Mouse (Mus musculus): ENCODE measurements at regions not wholly inside any gene's neighbourhood (a gene's known extent, or its start where the extent isn't known, plus 50 kb on each side); places are given as distances from the start of the nearest gene placed in this dataset.

DNA sequence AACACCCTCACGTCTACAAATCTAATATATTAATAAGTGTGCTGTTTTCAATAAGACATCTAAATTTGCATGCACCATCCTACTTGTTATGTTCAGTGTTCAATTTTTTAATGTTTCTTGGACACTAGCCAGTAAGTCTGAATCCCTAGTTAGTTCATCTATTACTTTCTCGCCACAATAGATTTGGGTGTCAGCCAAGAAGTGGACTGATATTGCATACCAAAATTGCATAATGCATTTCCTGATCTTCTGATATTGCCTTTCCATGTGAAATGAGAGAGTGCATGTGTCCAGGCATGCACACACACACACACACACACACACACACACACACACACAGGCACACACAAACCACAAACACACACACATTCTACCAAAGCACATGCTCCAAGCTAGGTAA, 874.9 kb downstream of the 5730522E02Rik start:
- no peak for DNase-seq

DNA sequence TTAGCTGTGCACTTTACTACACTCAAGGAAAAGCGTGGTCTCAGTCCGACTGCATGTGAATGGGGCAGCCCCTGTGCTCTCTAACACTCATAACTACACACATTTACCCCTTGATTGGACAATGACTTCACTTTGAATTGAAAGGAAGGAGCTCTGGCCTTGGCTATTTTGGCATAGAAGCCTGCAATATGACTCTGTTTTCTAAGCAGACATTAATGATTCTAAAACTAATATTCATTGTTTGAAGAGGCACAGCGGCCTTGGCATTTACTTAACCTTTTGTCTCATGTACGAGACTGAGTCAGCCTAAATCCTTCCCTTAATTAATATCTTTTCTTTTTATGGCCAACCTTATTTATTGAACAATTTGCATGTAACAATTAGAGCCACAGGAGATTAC, 879.9 kb downstream of the 5730522E02Rik start:
- no peak for DNase-seq

DNA sequence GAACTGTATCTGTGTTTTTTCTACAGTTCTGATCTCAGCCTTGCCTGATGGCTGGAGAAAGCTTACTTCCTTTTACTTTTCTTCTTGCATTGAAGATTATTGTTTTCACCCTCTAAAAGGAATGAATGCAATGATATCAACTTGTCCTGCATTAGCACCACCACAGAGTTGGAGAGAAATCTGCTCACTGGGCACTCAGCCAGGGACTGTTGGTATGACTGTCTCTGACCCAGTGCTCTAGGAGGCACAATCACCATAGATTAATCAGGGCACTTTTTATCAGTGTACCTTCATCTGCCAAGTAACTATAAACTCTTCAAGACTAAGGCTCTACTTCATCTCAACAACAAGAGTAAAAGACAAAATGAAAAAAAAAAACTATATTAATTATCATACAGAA, 888.1 kb downstream of the 5730522E02Rik start:
- DNase-seq, result no peak

DNA sequence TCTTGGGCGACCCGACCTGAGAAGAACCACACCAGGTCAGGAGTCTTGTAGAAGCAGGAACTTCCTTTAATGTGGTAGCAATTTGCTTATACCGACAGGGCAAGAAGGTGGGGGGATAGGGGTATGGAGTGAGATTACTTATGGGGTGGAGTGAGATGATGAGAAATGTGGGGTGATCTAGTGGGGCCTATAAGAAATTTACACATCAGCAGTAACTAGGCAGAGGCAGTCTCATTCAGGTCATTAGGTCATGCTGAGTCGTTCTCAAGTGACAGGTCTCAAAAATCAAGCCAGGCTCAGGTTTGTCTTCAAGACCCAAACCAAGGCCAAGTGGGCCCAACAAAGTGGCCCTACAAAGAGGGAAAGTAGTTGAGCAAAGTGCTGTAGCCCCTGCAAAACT, 889.1 kb downstream of the 5730522E02Rik start:
- no peak for DNase-seq

DNA sequence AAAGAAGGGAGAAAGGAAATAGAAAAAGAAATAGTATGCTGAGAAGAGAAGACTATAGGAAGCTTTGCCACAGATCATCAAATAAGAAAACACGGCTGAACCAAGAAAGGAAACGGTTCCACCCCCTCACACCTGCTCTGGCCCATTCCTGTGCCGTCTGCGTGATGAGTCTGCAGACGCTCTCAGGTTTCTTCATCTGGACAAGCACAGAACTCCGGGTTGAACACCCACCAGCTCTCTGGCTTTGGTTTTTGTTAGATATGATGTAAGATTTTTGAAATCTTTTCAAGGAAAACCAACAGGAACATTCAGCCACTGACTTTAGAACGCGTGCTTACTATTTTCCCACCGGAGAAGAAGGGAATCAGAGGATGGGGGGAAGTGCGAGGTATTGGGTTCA, 895.9 kb downstream of the 5730522E02Rik start:
- no peak for DNase-seq

DNA sequence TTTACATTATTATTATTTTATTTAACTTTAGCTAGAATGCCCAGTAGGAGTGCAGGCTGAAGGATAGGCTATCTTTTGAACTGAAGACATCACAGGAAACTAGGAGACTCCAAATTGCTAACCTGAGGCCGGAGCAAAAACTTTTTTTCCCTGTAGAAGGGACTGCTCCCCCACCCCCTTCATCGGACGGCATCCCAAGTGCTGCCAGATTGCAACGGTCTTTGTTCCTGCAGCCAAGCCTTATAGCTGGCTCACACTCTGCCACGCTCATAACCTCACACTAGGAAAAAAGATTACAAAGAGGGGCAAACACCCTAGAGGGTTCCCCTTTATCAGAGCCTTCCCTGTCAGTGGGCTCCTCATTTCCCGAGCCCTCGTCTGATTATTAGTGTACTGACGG, 896.7 kb downstream of the 5730522E02Rik start:
- no peak for DNase-seq

DNA sequence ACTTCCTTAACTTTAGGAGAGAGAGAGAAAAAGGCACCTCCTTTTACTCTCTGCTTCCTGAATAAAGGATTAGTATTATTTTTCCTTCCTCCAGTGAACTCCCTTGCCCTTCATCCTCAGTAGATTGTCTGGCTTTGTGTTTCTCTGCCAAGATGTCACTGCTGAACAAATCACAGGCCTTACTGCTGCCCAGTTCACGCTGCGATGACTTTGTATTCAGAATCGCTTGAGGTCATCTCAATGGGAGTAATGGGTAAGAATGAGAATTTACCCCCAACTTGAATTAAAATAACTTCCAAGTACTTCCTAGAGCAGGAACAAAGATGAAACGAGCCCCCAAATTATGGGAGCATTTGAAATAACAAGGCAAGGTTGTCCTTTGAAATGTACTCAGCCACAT, 897.3 kb downstream of the 5730522E02Rik start:
- no peak for DNase-seq

DNA sequence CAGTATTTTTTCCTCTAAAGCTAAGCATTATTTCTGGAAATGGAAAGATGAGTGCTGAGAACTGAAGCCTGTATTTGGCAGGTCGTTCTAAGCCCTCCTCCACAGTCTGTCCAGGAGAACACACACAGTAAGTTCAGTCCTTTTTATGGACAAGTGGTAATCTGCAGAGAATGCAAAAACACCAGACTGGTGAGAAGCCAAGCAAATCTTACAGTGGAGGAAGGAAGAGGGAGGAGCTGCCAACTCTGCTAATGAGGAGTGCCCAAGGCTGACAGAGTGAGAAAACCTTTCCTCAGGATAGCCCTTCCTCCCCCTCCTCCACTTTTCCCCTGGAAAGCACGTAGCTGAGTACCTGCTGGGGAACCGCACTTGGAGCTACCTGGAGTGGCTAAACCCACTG, 899.8 kb downstream of the 5730522E02Rik start:
- DNase-seq, result no peak

DNA sequence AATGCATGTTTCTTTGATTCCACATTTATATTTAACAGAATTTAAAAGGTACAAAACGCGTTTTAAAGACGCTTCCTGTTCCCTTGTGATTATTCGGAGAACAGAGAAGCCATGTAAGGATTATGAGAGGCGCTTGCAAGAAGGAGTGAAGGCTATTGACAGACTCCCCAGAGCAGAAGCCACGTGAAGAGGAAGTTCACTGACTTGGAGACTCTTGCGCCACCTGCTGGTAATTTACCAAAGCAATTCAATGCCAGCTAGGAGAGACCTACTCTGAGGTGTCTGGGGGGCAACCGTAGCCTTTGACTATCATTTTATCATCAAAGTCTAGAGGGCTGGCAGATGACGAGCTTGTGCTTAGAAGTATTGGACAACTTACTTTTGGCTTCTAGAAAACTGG, 909.4 kb downstream of the 5730522E02Rik start:
- peak; percentile 60 for DNase-seq

DNA sequence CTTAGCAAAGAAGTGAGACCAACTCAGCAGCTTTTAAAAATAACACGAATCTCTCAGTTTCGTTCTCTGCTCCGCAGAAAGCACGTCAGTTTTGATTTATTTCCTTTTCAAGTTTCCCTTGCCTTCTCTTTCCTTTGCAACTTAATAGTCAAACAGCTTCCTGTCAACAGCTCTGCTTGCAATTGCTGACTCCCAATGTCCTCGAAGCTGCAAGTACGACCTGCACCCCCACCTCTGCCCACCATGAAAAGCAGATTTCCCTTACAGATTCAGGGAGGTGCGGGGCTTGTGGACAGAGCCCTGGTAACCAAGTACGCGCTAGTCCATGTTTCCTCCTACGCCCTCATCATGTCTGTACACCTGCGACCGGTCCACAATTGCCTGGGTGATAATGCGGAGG, 922.2 kb downstream of the 5730522E02Rik start:
- DNase-seq, result no peak

DNA sequence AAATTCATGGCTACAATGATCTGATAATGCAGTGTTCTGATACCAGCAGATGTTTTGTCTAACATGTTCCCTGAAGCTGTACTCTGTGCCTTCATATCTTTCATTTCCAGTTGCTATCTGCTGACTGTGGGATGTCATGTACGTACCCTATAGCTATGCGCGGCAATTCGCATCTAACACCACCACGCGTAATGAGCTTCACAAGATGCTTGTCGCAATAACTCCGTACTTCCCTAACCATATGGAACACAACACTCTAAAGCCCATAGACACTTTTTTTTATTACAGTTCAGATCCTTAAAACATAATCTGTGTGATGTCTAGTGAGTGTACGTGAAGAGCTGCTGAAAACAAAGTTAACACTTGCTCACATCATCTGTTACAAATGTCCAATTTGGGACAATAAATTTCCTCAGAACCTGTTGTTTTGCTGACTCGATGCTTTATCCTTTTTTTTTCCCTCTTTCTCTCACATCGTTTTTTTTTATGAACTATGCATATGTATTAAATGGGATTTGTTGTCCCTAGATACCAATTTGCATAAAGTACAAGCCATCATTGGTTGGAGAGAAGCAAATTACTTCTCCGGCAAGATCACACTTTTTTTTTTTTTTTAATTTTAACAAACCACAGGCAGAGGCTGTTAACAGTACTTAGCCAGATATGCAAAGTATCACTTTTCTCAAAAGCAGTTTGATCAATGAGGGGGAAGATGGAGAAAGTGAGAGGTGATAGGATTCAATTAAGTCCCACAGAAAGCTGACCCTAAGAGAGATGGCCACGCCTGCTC, 922.9 kb downstream of the 5730522E02Rik start:
- no peak for DNase-seq

DNA sequence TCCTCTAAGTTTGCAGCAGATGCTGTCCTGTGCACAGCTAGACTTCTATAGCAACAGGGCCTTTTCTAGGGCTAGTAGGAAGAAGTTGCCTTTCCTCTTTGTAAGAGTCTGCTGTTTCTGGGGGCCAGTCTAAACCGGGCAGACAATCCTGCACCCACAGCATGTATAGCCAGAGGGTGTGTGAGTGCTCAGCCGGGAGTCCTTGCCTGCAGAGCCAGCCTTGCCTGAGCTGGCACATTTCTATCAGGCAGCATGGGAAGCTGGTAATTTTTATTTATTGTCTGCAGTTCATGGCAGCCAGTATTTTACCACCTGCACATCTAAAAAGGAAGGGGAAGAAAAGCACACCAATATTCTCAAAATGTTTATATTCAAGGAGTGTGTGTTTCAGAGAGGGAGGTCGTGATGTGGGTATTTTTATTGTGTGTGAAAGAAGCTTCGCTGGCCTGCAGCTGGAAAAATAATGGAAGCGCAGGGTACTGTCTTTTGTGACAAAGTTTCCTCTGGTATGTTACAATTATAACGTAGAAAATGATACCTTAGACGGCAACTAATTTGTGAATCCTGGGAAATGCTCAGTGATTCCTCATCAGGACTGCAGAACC, 940.5 kb downstream of the 5730522E02Rik start:
- DNase-seq, result no peak

DNA sequence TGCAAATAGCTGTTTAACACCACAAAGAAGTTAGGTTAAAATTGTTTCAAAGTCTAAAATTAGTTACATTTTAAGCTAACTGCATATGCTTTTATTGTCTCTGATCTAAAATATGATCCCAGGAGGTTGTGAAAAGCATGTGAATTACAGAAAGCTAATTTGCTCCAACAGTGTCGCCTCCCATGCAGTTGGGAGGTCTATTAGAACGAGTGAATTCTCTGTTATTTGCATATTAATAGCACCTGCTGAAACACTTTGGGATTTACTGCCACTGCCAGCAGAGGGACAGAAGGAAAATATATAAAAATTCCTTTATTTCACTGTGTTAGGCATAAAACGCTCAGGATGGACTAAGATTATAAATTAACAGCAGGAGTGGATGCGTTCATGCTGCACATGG, 947.7 kb downstream of the 5730522E02Rik start:
- DNase-seq, result no peak

DNA sequence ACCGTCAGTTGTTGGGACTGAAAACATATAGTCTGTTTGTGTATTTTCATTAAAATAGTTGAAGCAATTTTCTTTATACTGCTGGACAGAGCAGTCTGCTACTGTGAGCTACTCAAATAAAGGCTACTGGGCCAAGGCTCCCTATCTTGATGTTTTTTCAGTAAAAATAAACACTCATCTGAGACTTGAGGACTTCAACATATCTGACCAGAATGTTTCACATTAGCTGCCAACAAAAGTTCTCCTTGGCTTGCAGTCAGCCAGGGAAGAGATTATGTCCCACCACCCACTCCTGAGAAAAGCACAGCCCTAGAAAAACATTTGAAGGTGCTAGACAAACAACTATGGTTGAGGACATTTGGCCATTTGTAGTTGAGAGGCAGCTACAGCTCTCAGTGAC, 950.9 kb downstream of the 5730522E02Rik start:
- no peak for DNase-seq

DNA sequence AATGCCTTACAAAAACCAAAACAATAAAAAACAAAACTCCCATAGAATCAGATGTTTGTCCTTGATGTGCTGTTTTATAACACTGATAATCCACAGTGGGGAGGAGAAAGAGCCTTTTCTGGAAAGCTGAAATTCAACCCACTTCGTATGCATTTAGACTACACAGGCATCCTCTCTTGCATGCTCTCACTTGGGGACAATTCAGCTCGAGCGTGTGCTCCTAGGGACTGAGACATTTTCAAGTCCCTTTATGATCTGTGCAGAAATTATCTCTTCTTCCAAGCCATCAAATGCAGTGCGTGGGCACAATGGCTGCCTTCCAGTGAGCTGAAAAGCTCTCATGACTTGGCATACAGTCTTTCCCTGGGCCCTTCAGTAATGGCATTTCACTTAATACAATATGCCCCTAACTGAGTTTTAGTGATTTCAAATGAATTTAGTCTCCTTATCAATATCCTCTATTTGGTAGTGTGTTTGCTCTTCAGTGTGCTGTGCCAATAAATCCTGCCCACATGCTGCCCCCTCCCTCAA, 977.1 kb downstream of the 5730522E02Rik start:
- no peak for DNase-seq
